Mouse (Mus musculus): ENCODE data around the gene Ssr2. TPM values are rescaled to one million over a fixed set of nuclear protein-coding genes. Genes with fewer than 3 reads are reported as not detected.

The Ssr2 gene
- total and polyA plus RNA-seq, 3 experiments = 346 to 377 (median 364) TPM

- Histone ChIP-seq H3K27ac (ENCODE audit: insufficient read depth, low read depth) (peak overlapping the region; percentile 35), H3K79me2 (replicated peaks; ENCODE audit: control insufficient read depth, extremely low read depth, insufficient read depth, poor library complexity, severe bottlenecking) (no peaks in the 10 kb centered on the region), H3K4me3 (replicated peaks in 1 of 3; ENCODE audit: low read depth in 2 of 3, low read length in 2 of 3, poor library complexity in 1 of 3) (peak overlapping the region; percentile 31 to 39 (median 35)), H3K9ac (ENCODE audit: insufficient read depth, low read depth) (peak overlapping the region; percentile 8), H3K4me2 (ENCODE audit: insufficient read depth, low read depth, poor library complexity, severe bottlenecking) (peak overlapping the region; percentile 55), H3K9me3 (replicated peaks; ENCODE audit: low read length) (no peaks in the 10 kb centered on the region), H3K4me1 (ENCODE audit: control insufficient read depth in 1 of 2, insufficient read depth in 2 of 2) (peaks cover 13 to 31% of the 10 kb centered on the region in 2 experiments), H3K36me3 (replicated peaks in 1 of 2; ENCODE audit: control insufficient read depth in 1 of 2, insufficient read depth in 1 of 2, low read length in 1 of 2) (peaks cover 3 to 28% of the 10 kb centered on the region in 2 experiments), H3K27me3 (replicated peaks) (no peaks in the 10 kb centered on the region)
- in situ Hi-C loops (cut with MboI; ENCODE audit: low pct_ligation_motif_present, low pct_unique_long_range_greater_than_20kb, low sequenced_read_pairs) (loop anchor here (5.0 kb wide), 1 partner anchor 52 kb away; no protein-coding TSS in a partner anchor), dilution Hi-C loops (cut with MboI; ENCODE audit: extremely low pct_ligation_motif_present, extremely low pct_unique_long_range_greater_than_20kb, low sequenced_read_pairs) (no loop called here)
- DNase-seq (ENCODE audit: extremely low read depth) = peak; percentile 76
- TF ChIP-seq TCF12 (IDR thresholded peaks at IDR 0.05; ENCODE audit: low read depth, low read length) = peak; percentile 62; the same call in 1 of the 2 replicates
- peak; percentile 42 for TF ChIP-seq USF1 (IDR thresholded peaks at IDR 0.05; ENCODE audit: low read depth, low read length)
- TF ChIP-seq NRF1 (IDR thresholded peaks at IDR 0.05; ENCODE audit: low read depth, low read length) = no peak
- TF ChIP-seq IRF4 (IDR thresholded peaks at IDR 0.05; ENCODE audit: low read depth, low read length) = peak; percentile 94
- peak; percentile 89 for TF ChIP-seq BHLHE40 (IDR thresholded peaks at IDR 0.05; ENCODE audit: low read depth, low read length)
- peak; percentile 88 for TF ChIP-seq EP300 (IDR thresholded peaks at IDR 0.05; ENCODE audit: low read length)
- no peak; the same call in none of the 2 replicates for TF ChIP-seq SIN3A (IDR thresholded peaks at IDR 0.05; ENCODE audit: low read length)
- TF ChIP-seq RCOR1 (conservative IDR thresholded peaks at IDR 0.05; ENCODE audit: low read depth, low read length) = 0 out of 2 replicates have a peak, but pooled peaks have one; percentile 39
- TF ChIP-seq POLR2A (IDR thresholded peaks at IDR 0.05; ENCODE audit: low read depth, low read length) = peak; percentile 49; the same call in 1 of the 2 replicates
- no peak for TF ChIP-seq ZC3H11A (IDR thresholded peaks at IDR 0.05; ENCODE audit: low read depth, low read length)
- TF ChIP-seq MAZ (IDR thresholded peaks at IDR 0.05; ENCODE audit: low read depth, low read length) = no peak
- TF ChIP-seq ZNF384 (IDR thresholded peaks at IDR 0.05; ENCODE audit: low read depth, low read length) = no peak
- TF ChIP-seq ZMIZ1 (IDR thresholded peaks at IDR 0.05; ENCODE audit: low read depth, low read length) = no peak
- TF ChIP-seq MEF2A (IDR thresholded peaks at IDR 0.05; ENCODE audit: borderline replicate concordance, low read depth, low read length) = 0 out of 2 replicates have a peak, but pooled peaks have one; percentile 57
- TF ChIP-seq MAX (IDR thresholded peaks at IDR 0.05; ENCODE audit: low read length) = no peak
- TF ChIP-seq ELF1 (IDR thresholded peaks at IDR 0.05; ENCODE audit: low read depth, low read length) = no peak
- no peak for TF ChIP-seq PAX5 (IDR thresholded peaks at IDR 0.05; ENCODE audit: low read length)
- no peak for TF ChIP-seq JUND (conservative IDR thresholded peaks at IDR 0.05; ENCODE audit: low read depth, low read length)
- peak; percentile 45 for TF ChIP-seq ETS1 (conservative IDR thresholded peaks at IDR 0.05; ENCODE audit: low read depth, low read length)
- peak; percentile 58; the same call in 1 of the 2 replicates for TF ChIP-seq TBP (conservative IDR thresholded peaks at IDR 0.05; ENCODE audit: low read depth, low read length)
- no peak for TF ChIP-seq GABPA (IDR thresholded peaks at IDR 0.05; ENCODE audit: insufficient replicate concordance, low read depth, low read length)
- 0 out of 2 replicates have a peak, but pooled peaks have one; percentile 4 for TF ChIP-seq CHD2 (IDR thresholded peaks at IDR 0.05; ENCODE audit: low read length)
- TF ChIP-seq JUN (IDR thresholded peaks at IDR 0.05; ENCODE audit: insufficient read depth, low read depth, low read length) = no peak
- TF ChIP-seq E2F4 (IDR thresholded peaks at IDR 0.05; ENCODE audit: insufficient replicate concordance, low read depth, low read length) = no peak
- no peak for TF ChIP-seq CTCF (conservative IDR thresholded peaks at IDR 0.05 in 1 of 2, IDR thresholded peaks at IDR 0.05 in 1 of 2; ENCODE audit: low read depth in 2 of 2, low read length in 2 of 2)
- no peak for TF ChIP-seq MAFK (IDR thresholded peaks at IDR 0.05; ENCODE audit: insufficient replicate concordance, low read length)
- peak; percentile 18; the same call in 1 of the 2 replicates for TF ChIP-seq SMC3 (IDR thresholded peaks at IDR 0.05; ENCODE audit: low read depth, low read length)
- TF ChIP-seq MXI1 (IDR thresholded peaks at IDR 0.05; ENCODE audit: low read depth, low read length) = peak; percentile 62; the same call in 1 of the 2 replicates
- peak; percentile 80 for TF ChIP-seq UBTF (IDR thresholded peaks at IDR 0.05; ENCODE audit: low read depth, low read length)
- no peak for TF ChIP-seq NELFE (IDR thresholded peaks at IDR 0.05; ENCODE audit: low read depth, low read length)
Measured at GRCm38 (mm10) chr3:88544955-88545591, 30.6 kb upstream of the Ssr2 start.

Data from CH12.LX (cell line).